Mouse (Mus musculus): ENCODE measurements around the gene Rnf207.

- TF ChIP-seq CTCF (IDR thresholded peaks at IDR 0.05; ENCODE audit: control insufficient read depth, insufficient read depth, low read length) (no peak), POLR2A (IDR thresholded peaks at IDR 0.05; ENCODE audit: borderline replicate concordance, control insufficient read depth, low read depth, low read length) (no peak)
Measured at GRCm38 (mm10) chr4:152286887-152287286, 31.9 kb downstream of the Rnf207 start.

Data from bone marrow, adult 2 months (tissue).